Mouse (Mus musculus) monocyte, adult 5-6 weeks (primary cell): ENCODE measurements at regions not wholly inside any gene's neighbourhood (a gene's known extent, or its start where the extent isn't known, plus 50 kb on each side); places are given as distances from the start of the nearest gene placed in this dataset.
A peak's percentile ranks its signal among the peaks of the same experiment; 100 is the strongest.

Experiments used
- ATAC-seq: fragments of 153-309, 156-312 bp; replicated peaks from 2 replicates; pipeline ENCODE4 v1.8.0; 2017; ENCODE audit warnings: mild to moderate bottlenecking; ENCODE audit not compliant: low TSS enrichment, insufficient number of reproducible peaks, severe bottlenecking, poor library complexity, low FRiP score

GRCm38 (mm10) chr8:128292394-128292793 lies 66.0 kb upstream of the Nrp1 start:
- no peak for ATAC-seq

DNA sequence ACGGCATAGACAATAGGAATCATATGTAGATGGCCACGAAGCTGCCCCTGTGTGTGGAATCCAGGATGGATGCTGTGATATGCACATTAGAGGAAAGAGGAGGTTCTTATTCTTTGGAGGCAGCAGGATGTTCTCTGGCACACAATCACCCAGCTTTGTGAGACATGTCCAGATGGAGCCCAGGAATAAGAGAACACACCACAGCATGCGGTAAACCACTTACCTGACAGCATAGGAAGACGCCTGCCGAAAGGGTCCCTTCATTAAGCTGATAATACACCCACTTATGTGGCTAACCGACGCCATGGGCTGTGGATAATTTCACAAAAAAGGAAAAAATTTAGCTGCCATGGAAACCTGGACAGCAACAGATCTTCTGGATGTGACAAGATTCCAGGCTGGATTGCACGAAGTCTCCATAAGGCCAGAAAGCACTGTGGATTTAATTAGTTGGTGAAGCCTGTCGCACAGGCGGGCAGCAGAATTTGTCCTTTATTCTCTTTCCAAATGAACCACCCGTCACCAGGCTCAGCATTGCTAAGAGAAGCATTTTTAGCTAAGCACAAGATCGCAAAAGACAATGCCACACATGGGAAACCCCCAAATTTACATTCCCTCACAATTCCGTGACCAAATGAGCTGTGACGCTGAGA lies 61.5 kb upstream of the Nrp1 start:
- ATAC-seq, result no peak

GRCm38 (mm10) chr8:128302322-128302721 lies 56.1 kb upstream of the Nrp1 start:
- peak; percentile 75 for ATAC-seq
